In the genomic region with DNA sequence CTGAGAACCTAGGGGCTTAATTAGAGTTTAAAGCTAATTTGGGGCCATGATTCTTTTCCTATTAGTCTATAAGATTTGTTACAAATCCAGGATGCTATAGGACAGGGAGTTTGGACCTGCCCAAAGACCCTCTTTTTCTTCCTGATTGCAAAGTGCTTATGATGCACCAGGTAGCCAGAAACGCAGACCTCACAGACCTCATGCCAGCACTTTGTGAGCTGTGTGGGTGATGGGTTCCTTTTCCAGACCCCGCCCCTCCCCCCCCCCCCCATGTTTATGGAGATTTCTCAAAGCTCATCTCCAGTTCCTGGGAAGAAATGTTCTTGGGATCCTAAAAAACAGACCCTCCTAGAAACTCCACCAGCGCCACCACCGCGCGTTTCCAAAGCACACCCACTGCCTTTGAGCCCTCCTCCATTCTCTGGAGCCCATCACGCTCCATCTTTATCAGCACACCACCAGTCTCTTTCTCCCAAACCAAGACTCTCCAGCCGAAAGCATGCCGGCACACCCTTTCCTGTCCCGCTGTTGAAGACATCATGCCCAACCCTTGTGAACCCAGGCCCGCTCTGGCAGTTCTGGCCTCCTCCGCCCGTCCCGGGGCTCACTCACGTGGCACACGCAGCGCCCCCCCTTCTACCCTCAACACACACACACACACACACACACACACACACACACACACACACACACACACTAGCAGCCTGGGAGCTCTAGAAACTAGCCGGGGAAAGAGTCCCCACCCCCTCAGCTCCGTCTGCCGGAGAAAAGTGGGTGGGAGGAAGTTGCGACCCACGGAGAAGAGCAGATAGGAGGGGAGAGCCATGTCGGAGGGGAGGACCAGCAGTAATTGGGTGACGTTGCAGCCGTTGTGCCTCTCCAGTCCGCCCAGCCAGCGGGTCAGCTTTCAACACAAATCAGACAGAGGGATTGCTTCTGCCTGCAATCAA, we compare ENCODE assay signal across 9 mouse cellular contexts. TPM values are rescaled to one million over a fixed set of nuclear protein-coding genes. Genes with fewer than 3 reads are reported as not detected.
DNase-seq lines count a peak whose midpoint lies in the region; ATAC-seq and TF ChIP-seq lines count a peak whose summit lies in the region.
"Had no signal": no experiment of that assay in that cellular context is flagged by ENCODE, and none has a peak within 500 bp of the region (broad histone marks: within the 10 kb centered on the region; RNA-seq: fewer than 3 reads in every experiment).

No protein-coding gene starts in this region.

- DNase-seq in CD4-positive, CD25-positive, alpha-beta regulatory T cell, adult 2 months (ENCODE audit: low read depth, low spot score) = peak; percentile 38
- peak; percentile 54 for DNase-seq in c-Kit-positive CD71-negative TER-119-negative erythroid progenitor cells, embryonic 14.5 days (ENCODE audit: low read depth)
- DNase-seq in liver, adult 2 months (ENCODE audit: extremely low read depth, low read depth, low spot score) = no peak
- peak; percentile 81 for DNase-seq in midbrain, postnatal 0 days (ENCODE audit: low spot score)

- H3K27ac ChIP-seq in heart, embryonic 12.5 days (ENCODE audit: poor library complexity, severe bottlenecking) = peak overlapping the region; percentile 85
- H3K27ac ChIP-seq in kidney, embryonic 15.5 days = peak overlapping the region; percentile 79
- no peak overlapping the region for H3K27ac ChIP-seq in liver, adult 2 months (replicated peaks; ENCODE audit: insufficient read depth, low read depth, low read length)
- H3K27ac ChIP-seq in midbrain, postnatal 0 days (ENCODE audit: low read depth, low read length) = peak overlapping the region; percentile 78
- peak overlapping the region; percentile 57; the same call in 1 of the 2 replicates for H3K27ac ChIP-seq in stomach, embryonic 15.5 days

- no peak for TF ChIP-seq POLR2A in liver, adult 2 months (IDR thresholded peaks at IDR 0.05; ENCODE audit: extremely low read depth, insufficient read depth, low read length)

- no peaks in the 10 kb centered on the region for H3K27me3 ChIP-seq in heart, embryonic 12.5 days (replicated peaks)
- peaks cover 5% of the 10 kb centered on the region; the same call in 1 of the 2 replicates for H3K27me3 ChIP-seq in kidney, embryonic 15.5 days
- peaks cover 4% of the 10 kb centered on the region; the same call in 1 of the 2 replicates for H3K27me3 ChIP-seq in liver, adult 2 months (ENCODE audit: control insufficient read depth, insufficient read depth, low read length)
- no peaks in the 10 kb centered on the region for H3K27me3 ChIP-seq in midbrain, postnatal 0 days (ENCODE audit: insufficient read depth, low read length)
- H3K27me3 ChIP-seq in stomach, embryonic 15.5 days (replicated peaks) = no peaks in the 10 kb centered on the region

- H3K4me1 ChIP-seq in heart, embryonic 12.5 days (replicated peaks) = no peaks in the 10 kb centered on the region
- H3K4me1 ChIP-seq in kidney, embryonic 15.5 days = no peaks in the 10 kb centered on the region
- H3K4me1 ChIP-seq in liver, adult 2 months (ENCODE audit: control insufficient read depth, insufficient read depth, low read length) = no peaks in the 10 kb centered on the region
- H3K4me1 ChIP-seq in midbrain, postnatal 0 days (ENCODE audit: insufficient read depth, low read length) = no peaks in the 10 kb centered on the region
- no peaks in the 10 kb centered on the region for H3K4me1 ChIP-seq in stomach, embryonic 15.5 days

- H3K4me3 ChIP-seq in heart, embryonic 12.5 days = peak overlapping the region; percentile 73
- peak overlapping the region; percentile 52 for H3K4me3 ChIP-seq in kidney, embryonic 15.5 days (replicated peaks)
- peak overlapping the region; percentile 52 for H3K4me3 ChIP-seq in liver, adult 2 months (ENCODE audit: insufficient read depth, low read depth, low read length)
- peak overlapping the region; percentile 51 for H3K4me3 ChIP-seq in midbrain, postnatal 0 days (ENCODE audit: low read depth, low read length)
- peak overlapping the region; percentile 49 for H3K4me3 ChIP-seq in stomach, embryonic 15.5 days (replicated peaks)

- peak overlapping the region; percentile 80 for H3K4me2 ChIP-seq in heart, embryonic 12.5 days
- H3K4me2 ChIP-seq in kidney, embryonic 15.5 days = peak overlapping the region; percentile 77
- peak overlapping the region; percentile 76 for H3K4me2 ChIP-seq in midbrain, postnatal 0 days (ENCODE audit: low read depth, low read length, poor library complexity, severe bottlenecking)
- H3K4me2 ChIP-seq in stomach, embryonic 15.5 days = peak overlapping the region; percentile 76

- peak; percentile 72 for ATAC-seq in erythroid progenitor cell, adult 5-6 weeks (replicated peaks; ENCODE audit: low FRiP score, poor library complexity, severe bottlenecking)
- peak; percentile 86 for ATAC-seq in heart, embryonic 12.5 days (ENCODE audit: insufficient number of reproducible peaks, low FRiP score)
- ATAC-seq in kidney, embryonic 15.5 days (replicated peaks; ENCODE audit: low FRiP score) = peak; percentile 94
- peak; percentile 89 for ATAC-seq in midbrain, postnatal 0 days (ENCODE audit: low FRiP score)
- peak; percentile 88 for ATAC-seq in stomach, embryonic 15.5 days (ENCODE audit: insufficient read depth, low FRiP score, low read depth)
- ATAC-seq: Patski had no signal

- H3K36me3 ChIP-seq in heart, embryonic 12.5 days = no peaks in the 10 kb centered on the region
- H3K36me3 ChIP-seq in kidney, embryonic 15.5 days = no peaks in the 10 kb centered on the region
- no peaks in the 10 kb centered on the region for H3K36me3 ChIP-seq in liver, adult 2 months (ENCODE audit: control insufficient read depth, insufficient read depth, low read length)
- no peaks in the 10 kb centered on the region for H3K36me3 ChIP-seq in midbrain, postnatal 0 days (ENCODE audit: insufficient read depth, low read length)
- no peaks in the 10 kb centered on the region for H3K36me3 ChIP-seq in stomach, embryonic 15.5 days

- no peak for TF ChIP-seq CTCF in liver, adult 2 months (IDR thresholded peaks at IDR 0.05; ENCODE audit: low read depth, low read length)
- TF ChIP-seq CTCF in midbrain, postnatal 0 days (IDR thresholded peaks at IDR 0.05) = peak; percentile 35; the same call in 1 of the 2 replicates

- no peaks in the 10 kb centered on the region for H3K79me2 ChIP-seq in liver, adult 2 months (ENCODE audit: control insufficient read depth, insufficient read depth, low read length)

- WGBS in heart, embryonic 12.5 days = under 1% methylated on average over 26 of the region's 27 CpGs
- WGBS in kidney, embryonic 15.5 days = under 1% methylated on average over 27 of the region's 27 CpGs
- WGBS in liver, adult 2 months = 4% methylated on average over 27 of the region's 27 CpGs
- WGBS in midbrain, postnatal 0 days = under 1% methylated on average over 26 of the region's 27 CpGs
- WGBS in stomach, embryonic 15.5 days = 1% methylated on average over 27 of the region's 27 CpGs

- H3K9ac ChIP-seq in heart, embryonic 12.5 days = peak overlapping the region; percentile 79
- H3K9ac ChIP-seq in kidney, embryonic 15.5 days = peak overlapping the region; percentile 34; the same call in 1 of the 2 replicates
- H3K9ac ChIP-seq in liver, adult 2 months (ENCODE audit: low read depth, low read length) = peak overlapping the region; percentile 51
- peak overlapping the region; percentile 46 for H3K9ac ChIP-seq in midbrain, postnatal 0 days (replicated peaks; ENCODE audit: low read length, poor library complexity, severe bottlenecking)
- H3K9ac ChIP-seq in stomach, embryonic 15.5 days = peak overlapping the region; percentile 20; the same call in 1 of the 2 replicates

- H3K9me3 ChIP-seq in heart, embryonic 12.5 days (replicated peaks) = no peaks in the 10 kb centered on the region
- H3K9me3 ChIP-seq in kidney, embryonic 15.5 days (replicated peaks) = no peaks in the 10 kb centered on the region
- H3K9me3 ChIP-seq in midbrain, postnatal 0 days (ENCODE audit: low read length) = no peaks in the 10 kb centered on the region
- H3K9me3 ChIP-seq in stomach, embryonic 15.5 days = no peaks in the 10 kb centered on the region

RNA-seq across cellular contexts. Expression of a gene that starts 14.1 kb away (rescaled TPM):
- 14.7 and 15.1 TPM in 2 replicates for total RNA-seq in erythroid progenitor cell, adult 5-6 weeks (2015; ENCODE audit: low replicate concordance)
- total RNA-seq in erythroid progenitor cell, adult 5-6 weeks (2017; ENCODE audit: low replicate concordance) = 5.9 and 9.8 TPM in 2 replicates
- 117 and 127 TPM in 2 replicates for polyA plus RNA-seq in heart, embryonic 12.5 days (2016; fragmentation: Nextera tagmentation; extraction: Ambion mirVana)
- 53.6 and 60.4 TPM in 2 replicates for polyA plus RNA-seq in kidney, embryonic 15.5 days (2015; fragmentation: Nextera tagmentation; extraction: Ambion mirVana)
- 3.9 and 5.0 TPM in 2 replicates for total RNA-seq in liver, adult 2 months (2014; rRNA removed)
- polyA plus RNA-seq in liver, adult 2 months (2012; rRNA removed) = 1.3 and 1.7 TPM in 2 replicates
- 32.9 and 35.1 TPM in 2 replicates for total RNA-seq in midbrain, postnatal 0 days (2014; rRNA removed)
- 44.6 and 50.7 TPM in 2 replicates for polyA plus RNA-seq in midbrain, postnatal 0 days (2015; fragmentation: Nextera tagmentation; extraction: Ambion mirVana)
- polyA plus RNA-seq in stomach, embryonic 15.5 days (2015; fragmentation: Nextera tagmentation; extraction: Ambion mirVana) = 39.5 and 41.4 TPM in 2 replicates
- polyA plus RNA-seq: Patski had no signal

Comparison
In these comparisons a context has a peak if more than half of its experiments do, and no peak if none do; other contexts are left out.
1. H3K9ac ChIP-seq: peak in every context shown above with its lines; median percentile 79 in heart, embryonic 12.5 days; 51 in liver, adult 2 months; 46 in midbrain, postnatal 0 days; 34 in kidney, embryonic 15.5 days; 20 in stomach, embryonic 15.5 days.
2. RNA of a gene that starts 14.1 kb away (polyA plus RNA-seq): 117 to 127 TPM in heart, embryonic 12.5 days, 53.6 to 60.4 TPM in kidney, embryonic 15.5 days, 44.6 to 50.7 TPM in midbrain, postnatal 0 days and 39.5 to 41.4 TPM in stomach, embryonic 15.5 days; 1.3 to 1.7 TPM in liver, adult 2 months; every median in the first group is over 10 times any median in the second.
3. Peak in every context shown above with its lines, with median percentiles within 50 percentile points of each other: ATAC-seq, H3K4me2 ChIP-seq and H3K4me3 ChIP-seq.